Mouse (Mus musculus) testis, adult 2 months (tissue): ENCODE data around the gene Cep164. TPM values are rescaled to one million over a fixed set of nuclear protein-coding genes. Genes with fewer than 3 reads are reported as not detected.
"Not testable (repeated sequence)": the region's sequence is repeated elsewhere in the genome, so short reads cannot be mapped to it uniquely, and the experiment has no call there.

Experiments
- H3K27ac ChIP-seq: fragments of 200-500 bp; 2 replicates; pipeline ENCODE4 v1.5.1; 2012; ENCODE audit warnings: low read depth, low read length; ENCODE audit not compliant: control insufficient read depth, insufficient read depth
- H3K27me3 ChIP-seq: fragments of 200-500 bp; 2 replicates; pipeline ENCODE4 v1.6.1; 2012; ENCODE audit warnings: mild to moderate bottlenecking, low read length, moderate library complexity; ENCODE audit not compliant: control insufficient read depth, insufficient read depth
- H3K36me3 ChIP-seq: fragments of 200-500 bp; 2 replicates; pipeline ENCODE4 v1.6.1; 2012; ENCODE audit warnings: mild to moderate bottlenecking, low read length; ENCODE audit not compliant: control insufficient read depth, insufficient read depth
- H3K4me1 ChIP-seq: fragments of 200-500 bp; 2 replicates; pipeline ENCODE4 v1.6.1; 2012; ENCODE audit warnings: low read length; ENCODE audit not compliant: control insufficient read depth, insufficient read depth
- H3K4me3 ChIP-seq: fragments of 200-500 bp; 2 replicates; pipeline ENCODE4 v1.5.1; 2012; ENCODE audit warnings: low read depth, mild to moderate bottlenecking, low read length, moderate library complexity, mixed read lengths; ENCODE audit not compliant: control insufficient read depth
- CTCF ChIP-seq: fragments of 200-500 bp; IDR thresholded peaks from 2 replicates; pipeline ENCODE4 v1.5.1; 2012; ENCODE audit warnings: low read depth, mild to moderate bottlenecking, inconsistent platforms, low read length, moderate library complexity; ENCODE audit not compliant: control insufficient read depth, insufficient read depth, insufficient replicate concordance
- POLR2A ChIP-seq: fragments of 200-500 bp; IDR thresholded peaks from 2 replicates; pipeline ENCODE4 v1.6.1; 2012; ENCODE audit warnings: low read depth, mild to moderate bottlenecking, inconsistent platforms, low read length, moderate library complexity; ENCODE audit not compliant: control insufficient read depth
- polyA plus RNA-seq: library from polyadenylated mRNA; depleted of rRNA; stranded (reverse); fragments of >200 nt; gene quantifications from 2 replicates; pipeline ENCODE4 v1.2.3, GENCODE M21; 2012

Gene Cep164
- polyA plus RNA-seq, 1 experiment: 64.5 TPM

- H3K4me3 ChIP-seq: no peak overlapping the region
- no peaks in the 10 kb centered on the region; the same call in 1 of the 2 replicates for H3K36me3 ChIP-seq
- H3K27ac ChIP-seq: no peak overlapping the region
- H3K27me3 ChIP-seq: no peaks in the 10 kb centered on the region
- H3K4me1 ChIP-seq: no peaks in the 10 kb centered on the region
- TF ChIP-seq CTCF (no peak), POLR2A (no peak)
Measured at GRCm38 (mm10) chr9:45787547-45787946, 40.9 kb downstream of the Cep164 start.

- Histone ChIP-seq H3K36me3 (no peaks in the 10 kb centered on the region; the same call in 1 of the 2 replicates), H3K4me1 (no peaks in the 10 kb centered on the region), H3K4me3 (no peak overlapping the region), H3K27ac (no peak overlapping the region), H3K27me3 (no peaks in the 10 kb centered on the region)
- TF ChIP-seq POLR2A (no peak), CTCF (no peak)
Measured at GRCm38 (mm10) chr9:45787071-45787470, 41.4 kb downstream of the Cep164 start.

- H3K4me3 ChIP-seq: no peak overlapping the region
- no peaks in the 10 kb centered on the region for H3K4me1 ChIP-seq
- H3K27ac ChIP-seq: no peak overlapping the region
- no peaks in the 10 kb centered on the region; the same call in 1 of the 2 replicates for H3K36me3 ChIP-seq
- H3K27me3 ChIP-seq: no peaks in the 10 kb centered on the region
- TF ChIP-seq CTCF (no peak), POLR2A (no peak)
Measured at GRCm38 (mm10) chr9:45783249-45784069, 45.0 kb downstream of the Cep164 start.

GRCm38 (mm10) chr9:45779201-45779600, 49.3 kb downstream of the Cep164 start:
- Histone ChIP-seq H3K4me1 (no peaks in the 10 kb centered on the region), H3K36me3 (no peaks in the 10 kb centered on the region), H3K27me3 (no peaks in the 10 kb centered on the region), H3K4me3 (no peak overlapping the region), H3K27ac (no peak overlapping the region)
- no peak for TF ChIP-seq CTCF
- no peak for TF ChIP-seq POLR2A

GRCm38 (mm10) chr9:45776176-45776575, 52.3 kb downstream of the Cep164 start:
- H3K36me3 ChIP-seq, H3K27me3 ChIP-seq, H3K27ac ChIP-seq, H3K4me1 ChIP-seq, H3K4me3 ChIP-seq: not testable (repeated sequence)

GRCm38 (mm10) chr9:45774088-45774487, 54.4 kb downstream of the Cep164 start:
- H3K36me3 ChIP-seq: no peaks in the 10 kb centered on the region; the same call in 1 of the 2 replicates
- no peak overlapping the region for H3K4me3 ChIP-seq
- H3K4me1 ChIP-seq: peaks cover under 1% of the 10 kb centered on the region
- no peak for TF ChIP-seq POLR2A
- TF ChIP-seq CTCF: no peak
- H3K27me3 ChIP-seq: no peaks in the 10 kb centered on the region
- no peak overlapping the region for H3K27ac ChIP-seq

- TF ChIP-seq POLR2A (no peak), CTCF (no peak)
- no peaks in the 10 kb centered on the region for H3K27me3 ChIP-seq
- H3K4me1 ChIP-seq: peaks cover 19% of the 10 kb centered on the region
- no peak overlapping the region for H3K4me3 ChIP-seq
- H3K36me3 ChIP-seq: no peaks in the 10 kb centered on the region; the same call in 1 of the 2 replicates
- H3K27ac ChIP-seq: no peak overlapping the region
Measured at GRCm38 (mm10) chr9:45769596-45769995, 58.9 kb downstream of the Cep164 start.
